Mouse (Mus musculus) layer of hippocampus, adult 2 months (tissue): ENCODE data around the gene Wnt8b. TPM values are rescaled to one million over a fixed set of nuclear protein-coding genes. Genes with fewer than 3 reads are reported as not detected.
"Not testable (repeated sequence)": the region's sequence is repeated elsewhere in the genome, so short reads cannot be mapped to it uniquely, and the experiment has no call there.

Source experiments
- DNase-seq, 2 experiments: peaks; one replicate each; pipeline ENCODE4 v3.0.0; 2022; ENCODE audit warnings: low spot score in 2 of 2
- H3K27ac ChIP-seq: fragments of 200-600 bp; 2 replicates; pipeline ENCODE4 v1.8.1; 2022
- H3K4me3 ChIP-seq: fragments of 200-600 bp; 2 replicates; pipeline ENCODE4 v1.8.1; 2022; ENCODE audit warnings: mild to moderate bottlenecking
- CTCF ChIP-seq: fragments of 200-600 bp; conservative IDR thresholded peaks from 2 replicates; pipeline ENCODE4 v1.8.1; 2022; ENCODE audit warnings: antibody characterized with exemption, mild to moderate bottlenecking, moderate library complexity
- long read RNA-seq, 2 experiments: library from polyadenylated mRNA; stranded (forward); transcript quantifications; one replicate each; pipeline ENCODE4 v2.0.0; 2021; ENCODE audit warnings: borderline mapping rate in 2 of 2
- total RNA-seq, 2 experiments: library from RNA; stranded (reverse); gene quantifications; 2 replicates each; pipeline ENCODE4 v1.2.3; 2021

The Wnt8b gene
- total RNA-seq: under 1 TPM in 1 of 2 experiments, not detected in 1; 0.17 TPM
- long read RNA-seq, experiment 1: 0 reads
- long read RNA-seq, experiment 2: 0 reads

DNA sequence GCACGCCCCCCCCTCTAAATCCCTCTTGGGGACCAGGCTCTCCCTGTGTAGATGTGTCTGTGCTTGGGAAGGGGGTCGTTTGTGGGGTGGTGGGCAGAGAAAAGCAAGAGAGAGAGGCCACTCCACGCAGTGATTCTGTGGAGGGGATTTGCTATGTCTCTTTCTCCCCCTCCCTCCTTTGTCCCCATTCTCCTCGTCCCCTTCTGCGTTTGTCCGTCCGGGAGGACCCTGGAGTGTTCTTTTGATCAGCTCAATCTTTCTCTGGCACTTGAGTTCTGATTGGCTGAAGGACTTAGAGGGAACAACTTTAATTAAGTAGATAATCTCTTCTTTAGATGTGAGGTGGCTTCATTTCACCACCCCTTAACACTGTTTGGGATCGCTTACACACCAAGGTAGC, at the start of gene Wnt8b:
Gene Wnt8b, plus strand, starts transcription at position 345 of the 400 bp plus-strand sequence.
- no peak for TF ChIP-seq CTCF
- H3K4me3 ChIP-seq: no peak within 1 kb of the TSS
- DNase-seq: no peak
- no peak within 1 kb of the TSS for H3K27ac ChIP-seq

- no peak overlapping the region for H3K4me3 ChIP-seq
- TF ChIP-seq CTCF: no peak
- no peak overlapping the region for H3K27ac ChIP-seq
- no peak for DNase-seq
Observed at GRCm38 (mm10) chr19:44445755-44446154, 47.5 kb upstream of the Wnt8b start.

GRCm38 (mm10) chr19:44447927-44448326, 45.3 kb upstream of the Wnt8b start:
- no peak for DNase-seq
- no peak for TF ChIP-seq CTCF
- Histone ChIP-seq H3K27ac (no peak overlapping the region), H3K4me3 (no peak overlapping the region)

GRCm38 (mm10) chr19:44454862-44455261, 38.4 kb upstream of the Wnt8b start:
- no peak overlapping the region for H3K4me3 ChIP-seq
- no peak overlapping the region for H3K27ac ChIP-seq
- TF ChIP-seq CTCF: no peak
- DNase-seq: no peak

DNA sequence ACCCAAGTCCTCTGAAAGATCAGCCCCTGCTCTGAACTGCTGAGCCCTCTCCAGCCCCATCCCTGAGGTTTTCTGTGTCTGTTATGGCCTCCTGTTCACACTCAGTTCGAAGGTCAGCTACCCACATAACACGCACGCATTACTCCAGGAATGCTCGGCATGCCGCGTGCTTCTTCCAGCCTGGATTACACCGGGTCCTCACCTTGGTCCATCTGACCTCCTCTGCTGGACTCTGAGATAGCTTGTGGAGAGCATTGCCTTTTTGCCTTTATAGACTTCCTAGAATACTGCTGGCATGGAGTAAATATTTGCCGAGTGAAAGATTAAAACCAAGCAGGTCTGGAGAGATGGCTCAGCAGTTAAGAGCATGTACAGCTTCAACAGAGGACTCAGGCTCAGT, 37.9 kb upstream of the Wnt8b start:
- DNase-seq: no peak
- no peak overlapping the region for H3K4me3 ChIP-seq
- no peak overlapping the region for H3K27ac ChIP-seq
- TF ChIP-seq CTCF: no peak

DNA sequence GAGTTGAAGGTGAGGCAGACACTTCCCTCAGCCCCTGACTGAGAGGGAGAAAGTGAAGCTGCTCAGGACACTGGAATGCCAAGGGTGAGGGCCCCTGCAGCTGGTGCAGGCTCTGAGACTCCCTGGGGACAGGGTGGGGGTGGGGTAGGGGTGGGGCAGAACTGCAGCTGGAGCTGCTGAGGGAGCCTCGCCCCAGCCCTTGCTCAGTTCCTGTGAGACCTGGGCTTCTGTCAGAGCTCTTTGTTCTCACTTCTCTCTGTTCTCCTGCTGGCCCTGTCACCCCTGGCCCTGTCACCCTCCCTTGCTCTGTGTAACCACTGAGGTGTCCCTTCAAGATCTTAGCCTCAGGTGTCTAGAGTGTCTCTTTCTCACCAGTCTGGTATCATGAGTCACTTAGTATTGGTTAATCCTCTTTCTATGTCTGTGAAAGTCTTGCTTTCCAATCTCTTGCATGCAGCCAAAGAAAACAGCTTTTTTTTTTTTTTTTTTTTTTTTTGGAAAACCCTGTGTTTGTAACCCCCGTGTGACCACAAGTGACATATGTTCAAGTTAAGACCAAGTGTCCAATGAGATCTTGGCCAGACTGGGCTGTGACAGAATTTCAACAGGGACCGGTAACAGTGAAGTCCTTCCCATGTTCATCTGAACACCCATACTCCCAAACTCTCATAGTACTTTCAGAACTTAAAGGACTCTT, 35.8 kb upstream of the Wnt8b start:
- no peak overlapping the region for H3K27ac ChIP-seq
- no peak overlapping the region for H3K4me3 ChIP-seq
- TF ChIP-seq CTCF: no peak
- DNase-seq: no peak

DNA sequence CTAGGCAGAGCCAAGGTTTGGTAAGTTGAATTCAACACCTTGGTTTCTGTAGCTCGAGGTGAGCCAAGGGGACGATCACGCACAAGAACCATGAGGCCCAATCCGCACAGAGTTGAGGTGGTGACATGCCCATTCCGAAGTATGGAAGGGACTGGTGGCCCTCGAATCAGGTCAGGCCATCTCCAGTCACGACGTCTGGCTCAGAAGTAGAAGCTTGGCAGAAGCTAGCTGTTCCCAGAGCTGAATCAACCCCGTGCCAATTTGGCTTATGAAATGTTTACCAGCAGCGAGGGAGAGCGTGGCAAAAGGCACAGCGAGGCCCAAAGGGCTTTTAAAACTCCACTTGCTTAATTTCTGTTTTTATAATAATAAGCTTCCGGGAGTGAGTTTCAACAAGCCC, 34.6 kb upstream of the Wnt8b start:
- Histone ChIP-seq H3K4me3 (no peak overlapping the region), H3K27ac (no peak overlapping the region)
- no peak for TF ChIP-seq CTCF
- peak; percentile 21 to 43 for DNase-seq

DNA sequence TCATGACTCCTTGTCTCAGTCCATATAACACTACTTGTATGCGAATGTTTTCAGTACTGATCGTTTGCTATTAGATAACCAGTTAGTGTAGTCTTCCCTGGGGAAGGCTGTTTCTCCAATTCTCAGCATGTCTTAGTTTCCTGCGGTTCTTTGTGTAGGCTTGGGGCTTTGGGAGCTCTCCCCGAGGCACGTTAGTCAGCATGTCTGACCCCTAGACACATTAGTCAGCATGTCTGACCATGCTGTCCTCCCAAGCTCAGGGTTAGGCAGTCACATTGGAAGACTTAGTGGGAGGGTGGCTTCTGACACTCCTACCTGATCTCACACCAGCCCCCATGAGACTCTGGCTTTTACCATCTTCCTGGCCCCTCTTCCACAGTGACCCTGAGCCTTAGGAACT, 32.8 kb upstream of the Wnt8b start:
- DNase-seq: no peak
- Histone ChIP-seq H3K27ac (no peak overlapping the region), H3K4me3 (no peak overlapping the region)
- no peak for TF ChIP-seq CTCF

GRCm38 (mm10) chr19:44461500-44461899, 31.8 kb upstream of the Wnt8b start:
- DNase-seq: no peak
- no peak overlapping the region for H3K27ac ChIP-seq
- no peak for TF ChIP-seq CTCF
- no peak overlapping the region for H3K4me3 ChIP-seq

- no peak overlapping the region for H3K4me3 ChIP-seq
- TF ChIP-seq CTCF: no peak
- no peak for DNase-seq
- H3K27ac ChIP-seq: no peak overlapping the region
Observed at GRCm38 (mm10) chr19:44462141-44462540, 31.1 kb upstream of the Wnt8b start.

- H3K4me3 ChIP-seq, DNase-seq, H3K27ac ChIP-seq: not testable (repeated sequence)
Observed at GRCm38 (mm10) chr19:44465960-44466525, 27.2 kb upstream of the Wnt8b start.

- Histone ChIP-seq H3K27ac (no peak overlapping the region), H3K4me3 (no peak overlapping the region)
- TF ChIP-seq CTCF: peak; percentile 98
- DNase-seq: peak; percentile 50 to 76
Observed at GRCm38 (mm10) chr19:44474158-44474557, 19.1 kb upstream of the Wnt8b start.

DNA sequence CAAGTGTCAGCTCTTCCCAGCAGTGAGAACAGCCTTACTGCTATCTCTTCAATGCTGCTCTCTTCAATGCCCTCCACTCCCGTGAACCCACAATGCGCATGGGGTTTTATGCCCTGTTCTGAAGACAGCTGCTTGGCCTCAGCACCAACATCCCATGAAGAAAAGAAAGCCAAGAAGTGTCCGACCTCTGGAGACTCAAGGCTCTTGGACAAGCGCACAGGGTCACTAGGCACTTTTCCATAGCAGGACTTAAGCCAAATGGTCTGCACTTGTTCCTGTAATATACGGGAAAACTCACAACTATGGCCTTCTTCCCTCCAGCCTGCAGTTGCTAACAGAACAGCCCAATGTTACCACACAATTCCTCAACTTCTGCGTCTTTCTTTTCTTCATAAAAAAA, 18.0 kb upstream of the Wnt8b start:
- DNase-seq: no peak
- no peak for TF ChIP-seq CTCF
- H3K27ac ChIP-seq: no peak overlapping the region
- no peak overlapping the region for H3K4me3 ChIP-seq

- peak; percentile 53 for TF ChIP-seq CTCF
- DNase-seq: no peak
- Histone ChIP-seq H3K4me3 (no peak overlapping the region), H3K27ac (no peak overlapping the region)
Observed at GRCm38 (mm10) chr19:44476541-44476940, 16.7 kb upstream of the Wnt8b start.
